Mouse (Mus musculus): ENCODE data around the gene Trappc3l.

GRCm38 (mm10) chr10:34111964-34112738, 74.8 kb downstream of the Trappc3l start:
- no peak for TF ChIP-seq CTCF (IDR thresholded peaks at IDR 0.05; ENCODE audit: extremely low read depth, insufficient read depth, insufficient read length, insufficient replicate concordance)
- no peak for TF ChIP-seq POLR2A (IDR thresholded peaks at IDR 0.05; ENCODE audit: low read depth, low read length)

Data from spleen, adult 2 months (tissue).